Mouse (Mus musculus) forelimb bud, embryonic 11.5 days (tissue): ENCODE results near the gene Rpp14.

Experiments used
- DNase-seq: peaks from one replicate; pipeline ENCODE4 v3.0.0-alpha.2; 2012; ENCODE audit warnings: low read depth, low spot score

Gene Rpp14

DNA sequence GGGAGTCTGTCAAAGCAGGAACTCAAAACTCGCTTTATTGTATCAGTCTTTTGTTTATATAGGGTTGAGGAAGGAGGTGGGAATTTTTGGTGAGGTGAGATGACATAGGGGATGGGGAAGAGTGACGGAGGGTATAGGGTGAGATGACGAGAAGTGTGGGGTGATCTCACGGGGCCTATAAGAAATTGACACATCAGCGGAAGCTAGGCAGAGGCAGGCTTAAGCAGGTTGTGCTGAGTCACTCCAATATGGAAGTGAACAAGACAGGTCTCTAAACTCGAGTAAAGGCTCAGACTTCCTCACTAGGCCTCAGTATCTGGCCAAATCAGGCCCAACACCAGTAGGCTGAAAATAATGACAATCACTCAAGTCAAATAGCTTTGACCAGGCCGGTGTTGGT is 20.2 kb upstream of the Rpp14 start:
- DNase-seq = no peak

DNA sequence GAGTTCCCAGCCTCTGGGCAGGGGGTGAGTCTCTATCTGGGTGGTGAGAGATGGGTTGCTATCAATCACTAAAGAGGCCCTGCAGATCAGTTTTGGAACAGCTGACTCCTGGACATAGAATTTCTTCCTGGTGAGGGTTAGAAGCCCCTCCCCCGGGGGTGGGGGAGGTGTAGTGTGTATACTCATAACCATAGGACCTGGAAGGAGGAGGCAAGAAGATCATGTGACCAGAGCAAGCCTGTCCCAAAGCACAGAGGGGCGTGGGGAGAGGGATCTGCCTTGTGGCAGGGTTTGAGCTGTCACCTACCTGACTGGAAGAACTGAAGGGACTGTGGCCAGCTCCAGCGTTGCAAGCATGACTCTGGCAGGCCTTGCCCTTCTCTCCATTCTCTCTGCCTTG is 18.1 kb upstream of the Rpp14 start:
- DNase-seq = no peak

DNA sequence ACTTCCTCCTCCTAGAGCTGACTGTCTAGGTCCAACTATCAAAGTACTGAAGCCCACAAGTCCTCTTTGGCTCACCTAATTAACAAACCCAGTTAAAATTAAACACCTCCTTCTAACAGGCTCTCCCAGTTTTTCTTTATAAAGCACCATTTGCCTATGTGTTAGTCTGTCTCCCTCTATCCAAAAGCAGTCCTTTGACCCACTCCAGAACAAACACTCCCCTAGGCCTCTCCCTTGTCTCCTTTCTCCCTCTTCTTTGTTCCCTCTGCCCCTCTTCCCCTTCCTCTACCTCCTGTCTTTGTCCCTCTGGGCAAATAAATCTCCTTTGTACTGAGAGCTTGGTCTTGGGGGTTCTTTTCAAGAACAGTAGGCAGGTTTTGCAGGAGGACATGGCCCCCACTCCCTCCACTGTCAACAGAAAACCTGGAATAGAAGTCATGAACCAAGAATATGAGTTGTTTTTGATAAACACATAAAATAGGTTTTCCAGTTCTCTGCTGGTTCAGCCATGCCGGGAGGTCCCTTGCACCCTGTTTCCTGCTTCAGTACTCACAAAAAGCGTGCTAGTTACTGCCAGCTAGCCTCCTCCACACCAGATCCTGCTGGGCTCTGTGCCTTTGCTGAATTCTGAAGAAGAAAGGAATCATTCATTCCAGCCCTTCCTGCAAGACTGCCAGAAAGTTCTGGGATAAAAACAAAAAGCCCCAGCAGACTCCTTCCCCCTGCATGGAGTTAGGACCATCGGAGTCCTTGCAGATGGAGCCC is 17.4 kb upstream of the Rpp14 start:
- no peak for DNase-seq

DNA sequence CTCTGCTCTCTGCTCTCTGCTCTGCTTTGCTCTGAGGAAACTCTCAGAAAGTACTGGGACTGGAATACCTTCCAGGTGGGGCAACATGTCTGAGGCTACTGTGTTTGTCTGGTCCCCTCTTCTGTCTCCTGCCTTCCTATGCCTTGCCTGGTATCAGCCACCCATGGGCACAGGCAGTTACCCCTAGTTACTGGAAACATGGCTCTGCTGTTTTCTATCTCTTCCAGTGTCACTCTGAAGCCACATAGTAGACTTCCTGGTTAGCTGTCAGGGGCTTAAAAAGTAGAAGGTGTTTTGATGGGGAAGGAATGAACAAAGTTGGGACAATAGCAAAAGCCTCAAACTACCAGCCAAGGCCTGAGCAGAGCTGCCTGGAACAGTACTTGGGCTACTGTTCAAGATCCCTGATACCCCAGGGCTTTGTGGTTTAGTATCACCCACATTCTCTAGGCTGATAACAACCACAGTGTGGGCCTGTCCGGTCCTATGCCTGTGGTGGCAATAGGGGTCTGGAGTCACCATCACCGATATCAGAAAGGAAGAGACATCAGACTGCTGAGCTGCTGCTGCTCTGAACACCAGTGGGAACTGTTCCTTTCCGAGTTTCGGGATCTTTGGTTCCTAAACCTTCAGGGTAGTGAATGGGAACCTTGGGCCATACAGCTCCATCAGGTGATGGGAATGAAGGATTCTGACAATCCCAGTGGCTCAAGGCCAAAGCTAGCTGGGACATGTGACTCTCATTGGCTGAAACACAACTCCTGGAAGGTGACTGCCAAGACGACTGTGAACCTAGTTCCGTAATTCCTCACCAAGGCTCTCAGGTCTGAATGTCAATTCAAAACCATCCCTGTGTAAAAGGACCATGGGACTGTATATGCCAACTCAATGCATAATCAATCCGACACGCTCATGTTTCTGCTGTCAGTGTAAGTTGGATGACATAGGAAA is 16.1 kb upstream of the Rpp14 start:
- no peak for DNase-seq

DNA sequence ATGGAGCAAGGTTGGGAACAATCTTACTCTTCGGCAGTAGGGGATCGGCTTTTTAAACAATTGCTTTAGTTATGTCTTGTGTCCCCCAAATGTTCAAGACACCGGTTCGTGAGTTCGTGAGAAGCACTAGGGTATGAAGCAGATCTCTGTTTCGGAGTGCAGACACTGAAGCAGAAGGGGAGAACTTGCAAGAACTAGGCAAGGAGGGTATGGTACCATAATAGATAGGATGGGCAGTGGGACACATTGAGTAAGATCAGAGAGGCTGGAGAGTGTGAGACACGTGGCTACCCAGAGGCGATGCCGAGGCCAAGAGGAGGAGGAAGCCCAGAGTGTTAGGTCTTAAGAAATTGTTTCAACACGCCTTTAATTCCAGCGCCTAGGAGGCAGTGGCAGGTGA is 551 bp downstream of the Rpp14 start:
- DNase-seq = no peak

DNA sequence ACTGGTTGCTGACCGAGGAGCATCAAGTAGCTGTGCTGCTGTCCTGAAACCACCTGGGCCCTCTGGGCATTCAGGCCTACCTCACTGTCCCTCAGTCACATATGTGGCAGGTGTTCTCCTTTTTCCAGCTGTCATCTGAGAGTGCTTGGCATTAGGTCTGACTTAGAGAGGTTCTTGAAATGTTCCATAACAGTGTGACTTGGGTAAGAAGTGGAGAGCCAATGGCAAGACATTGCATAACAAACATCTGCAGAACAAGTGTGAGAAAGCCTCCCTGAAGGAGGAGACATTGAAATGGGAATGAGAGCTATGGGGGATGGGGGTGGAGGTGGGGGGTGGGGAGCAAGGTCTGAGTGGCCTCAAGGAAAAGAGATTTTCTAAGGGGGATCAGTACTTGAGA is 2.8 kb downstream of the Rpp14 start:
- DNase-seq = no peak

DNA sequence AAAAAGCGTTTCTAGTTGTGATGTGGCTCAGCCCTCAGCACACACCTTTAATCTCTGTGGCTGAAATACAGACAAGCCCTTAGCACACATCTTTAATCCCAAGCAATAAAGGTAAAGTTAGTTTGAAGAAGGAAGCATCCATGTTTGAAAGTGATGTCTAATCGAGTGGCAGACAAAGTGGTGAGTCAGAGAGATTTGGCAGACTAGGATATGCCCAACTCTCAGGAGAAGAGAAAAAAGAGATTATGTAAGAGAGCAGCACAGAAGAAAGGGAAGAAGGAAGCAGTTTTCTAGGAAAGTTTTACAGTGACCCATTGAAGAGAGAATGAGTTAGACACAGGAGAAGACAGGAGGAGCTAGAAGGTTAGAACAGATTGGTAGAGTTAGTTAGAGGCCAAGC is 8.8 kb downstream of the Rpp14 start:
- DNase-seq = no peak

DNA sequence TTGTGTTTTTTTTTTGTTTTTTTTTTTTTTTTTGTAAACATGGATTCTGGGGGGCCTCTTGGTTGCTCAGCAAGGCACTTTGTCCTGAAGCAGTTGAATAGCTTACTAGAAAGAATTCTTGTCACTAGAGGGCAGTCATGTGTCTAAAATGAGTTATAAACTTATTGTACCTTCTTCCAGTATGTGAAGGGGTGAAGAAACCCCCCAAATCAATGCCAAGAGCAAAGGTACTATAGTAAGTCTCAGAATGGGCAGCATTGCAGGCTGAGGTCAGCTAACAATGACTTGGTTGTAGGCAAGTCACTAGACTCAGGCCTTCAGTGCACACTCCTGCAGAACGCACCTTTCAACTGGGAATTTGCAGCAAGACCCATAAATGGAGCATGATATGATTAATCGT is 12.4 kb downstream of the Rpp14 start:
- peak; percentile 66 for DNase-seq

DNA sequence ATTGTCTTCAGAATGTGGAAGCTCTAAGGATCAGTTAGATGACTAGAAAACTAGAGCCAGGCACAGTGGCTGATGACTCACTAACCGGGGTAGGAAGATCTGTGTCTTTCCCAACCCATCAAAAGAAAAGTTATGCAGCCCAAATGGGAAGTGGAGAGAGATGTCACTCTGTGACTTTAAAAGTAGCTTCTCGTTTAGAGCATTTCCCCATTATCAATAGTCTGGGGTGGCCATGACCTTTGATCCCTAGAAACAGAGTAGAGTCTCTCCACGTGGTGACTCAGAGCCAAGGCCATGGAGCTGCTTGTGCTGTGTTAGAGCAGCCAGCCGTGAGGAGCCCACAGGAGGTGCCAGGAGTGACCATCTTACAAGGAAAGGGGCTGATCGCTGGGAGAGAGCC is 13.3 kb downstream of the Rpp14 start:
- no peak for DNase-seq

DNA sequence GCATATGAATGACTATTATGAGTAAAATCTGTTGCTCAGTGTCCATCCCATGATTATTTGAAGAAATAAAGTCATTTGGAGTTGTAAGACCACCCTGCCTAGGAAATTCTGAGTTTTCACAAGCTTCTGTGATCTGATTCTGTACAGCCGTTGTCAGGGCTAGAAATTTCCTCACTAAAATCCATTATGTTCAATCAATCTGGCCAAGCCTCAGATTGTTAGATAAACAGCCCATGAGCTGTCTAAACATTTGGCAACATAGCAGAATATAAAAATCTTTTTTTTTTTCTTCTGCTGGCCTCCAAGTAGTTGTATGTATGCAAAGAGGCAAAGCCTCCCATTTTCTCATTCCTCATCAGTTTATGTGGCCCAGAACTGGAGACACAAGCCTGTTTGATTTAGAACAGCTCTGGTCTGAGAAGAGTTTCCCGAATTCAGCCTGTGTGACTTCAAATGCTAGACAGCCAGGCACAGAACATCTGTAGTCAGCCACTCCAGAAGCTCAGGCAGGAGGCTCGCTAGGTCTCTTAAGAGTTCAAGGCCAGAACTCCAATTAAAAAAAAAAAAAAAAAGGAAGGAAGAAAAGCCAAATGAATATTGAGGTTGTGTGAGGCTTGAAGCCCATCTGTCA is 14.9 kb downstream of the Rpp14 start:
- no peak for DNase-seq

DNA sequence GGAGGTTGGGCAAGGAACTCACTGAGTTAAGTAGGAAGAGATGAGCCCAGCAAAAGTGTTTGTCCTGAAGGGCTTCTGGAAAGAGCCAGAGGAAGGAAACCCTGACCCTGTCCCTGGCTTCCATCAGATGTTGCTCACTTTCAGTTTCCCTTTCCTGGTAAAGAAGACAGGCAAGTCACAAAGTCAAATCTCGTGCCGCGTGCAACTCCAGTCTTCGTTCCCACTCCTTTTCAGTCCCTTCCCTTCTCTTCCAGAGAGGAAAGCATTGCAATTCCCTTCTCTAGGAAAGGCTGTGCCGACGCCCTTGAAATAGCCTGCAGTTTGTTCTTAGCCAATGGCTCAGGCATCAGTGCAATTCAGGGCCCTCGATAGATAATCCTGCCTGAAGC is 15.4 kb downstream of the Rpp14 start:
- no peak for DNase-seq

DNA sequence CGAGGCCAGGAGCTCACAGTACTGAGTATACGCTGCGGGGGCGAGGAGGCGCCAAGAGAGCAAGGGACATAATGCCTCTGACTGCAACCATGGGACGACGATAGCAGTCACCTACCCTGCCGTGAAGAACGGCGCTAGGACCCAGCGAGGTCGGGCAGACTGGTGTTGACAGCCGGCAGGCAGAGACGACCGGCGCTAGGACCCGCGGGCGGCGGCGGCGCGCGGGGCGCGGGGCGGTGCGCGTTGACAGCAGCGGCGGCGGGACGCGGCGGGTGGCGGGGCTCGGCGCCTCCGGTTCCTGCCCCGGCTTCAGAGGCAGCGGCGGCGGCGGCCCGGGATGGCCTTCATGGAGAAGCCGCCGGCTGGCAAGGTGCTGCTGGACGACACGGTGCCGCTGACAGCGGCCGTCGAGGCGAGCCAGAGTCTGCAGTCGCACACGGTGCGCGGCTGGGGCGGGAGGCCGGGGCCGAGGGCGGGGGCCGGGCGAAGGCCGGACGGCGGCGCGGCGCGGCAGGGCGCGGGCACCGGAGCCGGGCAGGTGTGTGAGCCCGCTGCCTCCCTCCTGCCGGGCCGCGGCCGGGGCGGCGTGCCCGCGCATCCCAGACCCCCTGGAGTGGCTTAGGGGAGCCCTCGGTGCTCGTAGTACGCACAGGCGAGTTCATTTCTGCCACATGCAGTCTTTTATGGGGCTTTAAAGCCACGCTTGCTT is 18.0 kb downstream of the Rpp14 start, which contains the start of gene Pxk:
Gene Pxk, plus strand, starts transcription at position 234 of the 709 bp plus-strand sequence.
- DNase-seq = peak; percentile 88

DNA sequence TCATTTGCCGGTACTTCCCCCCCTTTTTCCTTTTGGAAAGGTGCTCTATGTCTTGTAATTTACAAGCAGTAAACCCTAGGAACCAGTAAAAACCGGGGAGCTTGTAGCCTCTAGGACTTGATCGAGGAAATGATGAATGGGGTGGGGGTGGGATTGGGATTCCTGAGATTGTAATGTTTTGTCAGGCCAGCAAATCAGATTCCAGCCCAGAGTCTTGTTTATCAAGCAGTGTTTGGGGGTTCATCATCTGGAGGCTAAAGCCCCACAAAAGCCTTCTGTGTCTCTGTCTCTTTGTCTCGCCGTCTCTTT is 18.5 kb downstream of the Rpp14 start:
- peak; percentile 51 for DNase-seq

DNA sequence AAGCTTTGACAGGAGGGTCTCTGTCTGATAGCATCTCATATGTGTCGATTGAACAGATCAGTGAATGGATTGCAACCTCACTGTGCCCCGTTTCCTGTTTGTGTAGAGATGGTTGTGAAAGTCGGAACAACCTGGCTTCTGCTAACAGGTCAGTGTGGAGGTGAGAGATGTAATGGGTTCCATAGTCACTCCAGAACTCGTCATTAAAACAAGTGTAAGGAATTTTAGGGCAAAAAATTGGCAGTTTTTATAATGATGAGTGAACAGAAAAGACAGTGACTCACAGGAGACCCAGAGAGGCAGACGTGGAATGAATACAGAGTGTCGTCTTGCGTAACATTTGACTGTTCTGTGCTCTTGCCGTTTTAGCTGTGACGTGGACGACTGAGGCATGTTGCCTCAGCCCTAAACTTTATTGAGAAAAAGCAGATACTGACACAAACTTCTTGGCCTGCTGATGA is 19.4 kb downstream of the Rpp14 start:
- DNase-seq = no peak

DNA sequence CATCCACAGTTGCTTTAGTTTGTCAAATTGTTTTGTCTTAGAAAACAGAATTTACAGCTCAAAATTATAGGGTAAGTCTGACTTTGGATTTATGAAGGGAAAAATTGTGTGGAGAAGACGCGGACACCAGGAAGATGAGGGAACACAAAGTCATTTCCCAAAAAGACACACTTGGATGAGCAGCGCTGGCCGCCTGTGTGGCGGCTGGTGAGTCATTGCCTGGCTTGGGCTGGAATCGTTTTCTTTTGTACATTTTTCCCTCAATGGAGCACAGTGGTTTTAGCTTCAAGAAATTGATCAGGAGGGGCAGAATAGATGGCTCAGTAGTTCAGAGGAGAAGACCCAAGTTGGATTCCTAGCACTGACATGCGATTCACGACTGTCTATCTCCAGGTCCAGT is 21.7 kb downstream of the Rpp14 start:
- no peak for DNase-seq

DNA sequence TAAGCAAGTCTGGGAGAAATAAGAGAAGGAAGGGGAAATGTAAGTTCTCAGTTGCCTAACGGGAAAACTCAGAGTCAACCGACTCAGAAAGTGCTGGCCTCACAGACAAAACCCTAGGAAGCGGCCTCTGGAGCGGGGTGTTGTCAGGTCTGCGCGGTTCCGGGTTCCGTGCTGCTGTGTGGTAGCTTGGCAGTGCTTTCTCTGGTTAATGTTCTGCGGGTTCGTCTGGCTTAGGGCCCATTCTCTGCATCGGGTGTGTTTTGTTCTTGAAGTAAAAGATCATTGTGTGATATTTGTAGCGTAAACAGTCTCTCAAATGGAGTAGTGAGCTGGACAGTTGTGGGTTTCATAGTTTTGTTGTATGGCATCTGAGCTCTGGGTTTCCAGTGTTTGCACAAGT is 22.5 kb downstream of the Rpp14 start:
- no peak for DNase-seq

DNA sequence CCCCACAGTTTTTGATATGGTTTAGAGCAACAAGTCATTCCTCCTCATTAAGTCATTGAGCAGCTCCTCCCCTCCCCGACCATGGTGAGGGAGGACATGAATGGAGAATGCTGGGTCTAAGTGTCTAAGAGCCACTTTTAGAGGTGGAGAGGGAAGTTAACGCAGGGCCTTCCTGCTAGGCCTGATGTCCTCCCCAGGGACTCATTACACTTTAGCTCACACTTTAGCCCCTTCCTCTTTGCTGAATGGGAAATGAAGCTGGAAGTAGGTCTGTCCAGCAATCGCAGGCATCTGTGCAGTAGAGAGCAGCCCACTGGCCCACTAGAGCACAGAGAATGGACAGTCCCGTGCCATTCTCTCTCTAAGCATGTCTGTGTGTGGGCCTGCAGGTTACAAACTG is 27.9 kb downstream of the Rpp14 start:
- no peak for DNase-seq

DNA sequence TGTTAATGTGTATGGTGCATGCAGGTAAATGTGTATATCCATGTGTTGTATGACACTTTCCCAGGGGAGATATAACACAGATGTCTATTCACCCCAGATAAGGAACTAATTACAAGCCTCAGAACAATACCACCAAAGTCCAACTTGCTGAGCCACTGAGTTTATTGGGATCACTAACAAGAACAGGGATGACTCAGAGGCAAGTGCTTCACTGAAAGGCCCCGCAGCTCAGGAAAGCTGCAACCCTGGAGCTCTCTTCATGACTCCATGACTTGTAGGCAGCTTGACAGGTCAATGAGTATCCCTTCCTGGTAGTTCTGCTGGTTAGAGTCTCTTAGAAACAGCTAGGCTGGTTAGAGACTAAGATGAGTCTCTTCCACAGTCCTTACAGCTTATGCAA is 28.8 kb downstream of the Rpp14 start:
- no peak for DNase-seq

DNA sequence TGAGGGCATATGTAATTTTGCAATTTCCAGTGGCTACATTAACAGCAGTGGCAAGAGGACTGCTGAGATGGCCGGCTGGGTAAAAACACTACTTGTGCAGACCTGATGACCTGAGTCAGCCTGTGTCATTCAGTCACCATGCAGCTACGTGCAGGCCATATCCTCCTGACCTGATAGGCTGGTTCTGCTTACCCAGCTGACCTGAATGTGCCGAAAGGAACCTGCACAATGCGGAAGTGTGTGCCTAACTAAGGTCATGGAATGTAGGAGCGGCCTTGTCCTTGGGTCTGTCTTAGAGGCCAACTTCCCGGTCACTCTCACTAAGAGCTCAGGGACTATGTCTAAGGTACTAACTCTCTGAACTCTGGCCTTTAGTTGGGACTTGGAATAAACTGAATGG is 31.4 kb downstream of the Rpp14 start:
- no peak for DNase-seq

DNA sequence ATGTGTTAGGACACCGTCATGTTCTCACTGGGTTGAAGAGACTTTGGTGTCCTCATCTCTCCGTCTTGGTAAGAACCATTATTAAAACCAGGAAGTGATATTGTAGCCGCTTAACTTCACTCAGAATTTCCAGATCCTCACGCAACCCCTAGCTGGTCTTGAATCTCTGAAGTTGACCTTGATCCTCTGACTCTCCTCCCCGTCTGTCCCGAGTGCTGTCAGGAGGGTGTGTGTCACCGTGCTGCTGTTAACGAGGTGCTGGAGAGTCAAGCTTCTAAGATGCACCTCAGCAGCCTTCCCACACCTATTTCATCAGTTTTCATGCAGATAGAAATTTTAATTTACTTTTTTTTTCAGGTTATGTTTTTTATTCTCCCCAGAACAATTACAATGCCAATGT is 31.9 kb downstream of the Rpp14 start:
- DNase-seq = no peak

DNA sequence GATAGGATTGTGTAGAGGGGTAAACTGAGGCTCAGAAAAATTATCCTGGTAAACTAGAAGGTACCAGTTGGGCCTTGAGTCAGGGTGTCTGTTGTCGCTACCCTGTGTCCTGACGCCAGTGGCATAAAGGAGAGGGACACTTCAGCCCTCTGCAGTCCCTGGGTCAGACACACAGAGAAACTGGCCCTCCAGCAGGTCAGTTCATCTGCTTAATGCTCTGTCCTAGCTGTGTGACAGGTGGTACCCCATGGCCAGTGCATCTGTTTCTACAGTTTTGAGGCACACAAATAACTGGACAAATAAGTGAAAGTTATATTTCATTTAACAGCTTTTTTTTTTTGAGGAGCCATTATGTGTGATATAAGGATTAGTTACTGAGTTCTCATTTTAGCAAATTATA is 33.4 kb downstream of the Rpp14 start:
- no peak for DNase-seq

DNA sequence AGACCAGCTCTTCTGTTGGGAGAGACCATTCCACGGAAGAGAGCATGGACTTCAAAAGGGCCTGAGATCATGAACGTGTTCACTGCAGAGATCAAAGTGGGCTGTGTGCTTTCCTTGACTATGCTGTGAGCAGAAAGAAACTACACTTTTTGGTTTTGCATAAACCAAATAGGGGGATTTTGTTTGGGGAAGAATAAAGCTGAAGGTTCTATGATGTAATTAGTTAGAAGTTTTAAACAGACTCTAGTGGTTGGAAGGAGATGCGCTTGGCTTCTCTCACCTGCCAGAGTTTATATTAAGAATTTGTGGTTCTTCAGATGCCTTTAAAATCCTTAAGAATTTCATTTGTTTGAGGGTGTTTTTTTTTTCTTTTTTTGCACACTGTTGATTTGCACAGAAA is 34.1 kb downstream of the Rpp14 start:
- no peak for DNase-seq
